Mouse (Mus musculus): ENCODE data around the gene Ubl7. TPM values are rescaled to one million over a fixed set of nuclear protein-coding genes. Genes with fewer than 3 reads are reported as not detected.
A peak's percentile ranks its signal among the peaks of the same experiment; 100 is the strongest.

The Ubl7 gene
- total RNA-seq, 2 experiments from 2014 or later: 84.5 to 91.1 TPM

DNA sequence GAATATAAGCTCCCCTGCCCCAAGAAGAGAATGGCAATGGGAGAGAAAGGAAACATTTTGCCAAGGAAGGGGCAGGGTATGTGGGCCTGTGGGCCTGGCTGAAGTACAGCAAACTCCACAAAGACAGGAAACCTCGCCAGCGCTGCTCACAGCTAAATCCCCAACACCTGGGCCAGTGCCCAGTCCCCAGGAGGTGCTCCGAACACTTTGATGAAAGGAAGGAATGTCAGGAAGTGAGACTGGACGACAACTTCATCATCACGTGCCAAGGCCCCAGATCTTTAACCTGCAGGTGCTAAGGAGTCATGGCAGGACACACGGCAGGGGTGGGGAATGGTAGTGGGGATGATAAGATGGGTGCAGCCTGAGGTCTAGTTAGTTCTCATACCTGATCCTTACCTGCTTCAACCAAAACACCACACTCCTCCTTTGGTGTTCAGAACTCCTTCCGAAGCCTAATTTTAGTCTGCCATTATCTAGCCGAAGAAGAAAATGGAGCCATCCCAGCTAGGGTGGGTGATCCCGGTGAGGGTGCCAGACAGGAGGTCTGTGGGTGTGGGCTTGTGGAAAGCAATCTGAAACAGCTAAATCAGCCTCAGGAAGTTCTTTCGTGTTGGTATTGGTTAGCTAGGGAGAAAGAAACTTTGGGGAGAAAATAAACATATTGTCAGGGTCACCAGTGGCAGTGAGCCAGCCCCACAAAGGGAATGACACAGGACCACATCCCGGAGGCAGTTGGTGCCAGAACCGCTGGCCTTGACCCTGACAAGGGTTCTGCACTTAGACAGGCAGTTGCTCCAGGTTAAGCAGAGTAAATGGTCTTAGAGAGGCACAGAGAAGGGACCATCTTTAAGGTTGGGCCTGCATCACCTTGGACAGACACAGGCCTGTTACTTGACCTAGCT lies 54.8 kb downstream of the Ubl7 start:
- DNase-seq: peak in 1 of 2 experiments; percentile 63

DNA sequence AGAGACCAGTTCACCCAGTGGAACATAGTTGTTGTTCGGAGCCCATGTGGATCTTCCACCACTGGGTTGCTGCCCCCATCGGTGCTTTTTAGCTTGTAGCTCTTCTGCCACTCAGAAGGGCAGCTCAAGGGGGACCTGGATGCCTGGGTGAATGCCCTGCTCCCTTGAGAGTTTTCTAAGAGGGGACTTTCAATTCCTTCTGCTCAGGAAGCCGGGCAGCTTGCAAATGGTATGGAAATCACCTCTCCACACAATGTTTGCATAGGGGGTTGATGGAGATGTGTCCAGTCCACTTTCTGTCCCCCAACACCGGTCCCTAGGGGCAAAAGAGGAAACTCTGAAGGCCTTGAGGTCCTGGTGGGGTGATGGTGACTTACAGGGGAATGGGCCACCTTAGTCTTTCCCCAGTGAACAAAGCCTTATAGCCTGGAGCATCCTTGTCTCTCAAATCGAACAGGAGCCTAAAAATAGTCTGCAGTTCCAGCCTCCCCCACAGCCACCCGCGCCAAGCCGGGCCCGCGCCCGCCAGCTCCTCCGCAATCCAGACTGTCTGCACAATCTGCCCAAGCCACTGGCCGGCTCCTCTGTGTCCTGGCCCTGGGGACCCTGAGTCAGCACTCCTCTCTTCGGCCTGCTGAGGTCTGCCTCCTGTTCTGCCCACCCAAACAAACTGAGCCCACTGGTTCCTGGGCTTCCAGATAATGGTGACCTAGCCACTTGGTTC lies 56.6 kb downstream of the Ubl7 start:
- DNase-seq: peak; percentile 81 to 84

DNA sequence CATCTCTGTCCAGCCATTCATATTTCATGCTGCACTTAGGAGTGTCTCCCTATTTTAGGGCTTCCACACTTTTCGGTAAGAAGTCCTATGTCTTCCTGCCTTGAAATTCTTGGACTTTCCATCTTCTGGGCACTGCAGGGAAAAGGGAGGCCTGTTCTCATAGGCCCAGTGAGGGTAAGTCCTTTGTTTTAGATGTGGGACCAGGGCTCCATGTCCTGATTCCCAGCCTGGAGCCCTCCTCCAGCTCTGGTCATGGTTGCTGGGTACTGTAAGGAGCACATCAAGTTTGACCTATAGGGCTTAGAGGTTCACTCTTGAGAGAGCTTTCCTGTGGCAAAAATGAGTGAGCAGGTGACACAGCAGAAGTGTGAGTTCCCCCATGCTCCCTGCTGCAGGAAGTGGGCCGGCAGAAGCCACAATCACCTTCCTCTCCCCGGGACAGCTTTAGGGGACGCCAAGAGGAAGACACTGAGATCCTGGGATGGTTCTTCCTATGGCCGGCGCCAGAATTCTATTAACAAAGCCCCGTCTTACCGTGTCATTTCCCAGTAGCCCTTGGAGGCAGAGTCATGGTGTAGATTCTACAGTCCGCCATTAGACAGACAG lies 57.5 kb downstream of the Ubl7 start:
- peak; percentile 21 to 65 for DNase-seq

GRCm38 (mm10) chr9:57968783-57969542 lies 58.2 kb downstream of the Ubl7 start:
- DNase-seq: no peak

GRCm38 (mm10) chr9:57969736-57970495 lies 59.1 kb downstream of the Ubl7 start:
- peak; percentile 62 to 88 for DNase-seq

DNA sequence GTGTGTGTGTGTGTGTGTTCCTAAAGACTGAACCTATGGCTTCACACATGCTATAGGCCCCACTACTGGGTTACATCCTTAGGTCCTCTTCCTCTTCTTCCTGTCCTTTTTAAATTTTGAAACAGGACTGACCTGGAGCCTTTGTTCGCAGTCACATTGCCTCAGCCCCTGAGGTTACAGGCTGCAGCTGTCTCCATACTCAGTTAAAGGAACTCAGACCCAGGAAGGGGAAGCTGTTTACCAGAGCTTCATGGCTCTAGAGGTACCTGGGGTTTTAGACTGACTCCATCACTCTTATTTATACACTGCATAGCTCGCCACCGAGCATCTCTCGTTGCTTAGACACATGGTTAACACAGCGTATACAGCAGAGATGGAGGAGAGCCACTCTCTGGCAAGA lies 60.6 kb downstream of the Ubl7 start:
- DNase-seq: no peak

DNA sequence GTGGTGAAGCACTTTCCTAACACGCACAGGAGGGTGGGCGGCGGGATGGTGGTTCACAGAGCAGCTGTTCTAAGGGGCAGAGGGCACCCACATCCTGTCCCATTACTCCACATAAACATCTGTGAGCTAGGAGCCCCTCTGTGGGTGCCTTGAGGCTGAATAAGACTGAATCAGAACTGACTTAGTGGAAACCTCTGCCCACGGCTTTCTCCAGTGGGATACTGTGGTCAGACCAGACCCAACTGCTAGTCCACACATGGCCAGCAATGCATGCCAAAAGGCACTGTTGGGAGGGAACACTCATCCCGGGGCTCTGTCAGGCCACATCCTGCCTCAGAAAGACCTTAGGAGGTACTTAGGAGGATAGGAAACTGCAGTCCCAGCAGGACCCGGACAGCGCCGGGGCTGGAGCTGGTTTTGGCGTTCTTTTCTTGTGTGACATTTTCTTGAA lies 61.4 kb downstream of the Ubl7 start:
- DNase-seq: peak; percentile 53 to 75

- DNase-seq: peak in 1 of 2 experiments; percentile 30
Observed at GRCm38 (mm10) chr9:57972776-57973439, 62.1 kb downstream of the Ubl7 start.

GRCm38 (mm10) chr9:57973440-57974066 lies 62.8 kb downstream of the Ubl7 start:
- DNase-seq: peak in 1 of 2 experiments; percentile 11

DNA sequence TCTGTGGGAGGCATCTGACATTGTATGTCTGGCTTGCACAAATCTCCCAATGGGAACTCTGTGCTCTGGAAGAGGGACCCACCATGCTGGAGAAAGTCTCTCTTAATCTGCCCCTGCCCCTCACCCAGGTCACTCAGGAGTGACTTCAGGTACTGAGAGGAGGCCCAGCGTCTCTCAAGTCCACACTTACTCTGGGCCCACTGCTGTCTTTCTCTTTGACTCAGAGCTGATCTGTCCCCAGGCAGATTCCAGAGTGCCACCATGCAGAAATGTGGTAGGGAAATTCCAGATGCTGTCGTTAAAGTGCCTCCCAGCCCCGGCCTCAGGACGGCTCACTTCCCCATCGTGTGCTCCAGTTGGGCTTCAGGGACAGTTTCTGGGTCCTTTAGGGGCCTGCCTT lies 63.4 kb downstream of the Ubl7 start:
- DNase-seq: no peak

- no peak for DNase-seq
Observed at GRCm38 (mm10) chr9:57975200-57975821, 64.5 kb downstream of the Ubl7 start.

DNA sequence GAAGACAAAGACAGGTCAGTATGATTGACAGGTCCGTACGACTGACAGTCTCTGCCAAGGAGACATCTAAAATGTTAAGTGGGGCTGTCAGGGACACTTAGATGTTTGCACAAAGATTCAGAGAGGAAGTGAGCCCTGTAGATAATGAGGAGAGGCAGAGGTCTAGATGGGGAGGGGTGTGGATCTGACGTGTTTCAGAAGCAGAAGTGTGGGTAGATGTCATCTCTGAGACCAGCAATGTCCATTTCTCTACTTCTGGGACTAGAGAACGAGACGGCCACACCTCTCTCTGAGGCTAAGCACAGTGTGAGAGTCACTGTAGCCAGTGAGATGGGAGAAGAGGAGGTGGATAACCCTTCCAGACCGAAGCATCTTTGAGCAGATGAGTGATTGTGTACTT lies 67.2 kb downstream of the Ubl7 start:
- no peak for DNase-seq

GRCm38 (mm10) chr9:57978858-57979257 lies 68.1 kb downstream of the Ubl7 start:
- DNase-seq: no peak

Other genes with a start within 250 kb of the Ubl7 start
- not detected for gene Cyp1a2, start 227.3 kb upstream of the Ubl7 start, total RNA-seq (2021)
- under 1 TPM; 0.15 to 0.39 TPM for gene Cyp1a1, start 223.1 kb upstream of the Ubl7 start, total RNA-seq (2021)
- gene Edc3, start 202.4 kb upstream of the Ubl7 start, total RNA-seq (2021): 1 to 10 TPM; 4.7 to 6.6 TPM
- gene Clk3, start 145.1 kb upstream of the Ubl7 start, total RNA-seq (2021): 10 to 100 TPM; 21.3 to 29.0 TPM
- gene Arid3b, start 74.2 kb upstream of the Ubl7 start, total RNA-seq (2021): 1 to 10 TPM; 3.7 to 4.9 TPM
- 10 to 100 TPM; 31.7 to 31.8 TPM for gene Sema7a, start 29.1 kb downstream of the Ubl7 start, total RNA-seq (2021)
- not detected for gene Cyp11a1, start 95.4 kb downstream of the Ubl7 start, total RNA-seq (2021)
- gene Stra6, start 152.8 kb downstream of the Ubl7 start, total RNA-seq (2021): under 1 TPM; 0.30 to 0.44 TPM
- gene Ccdc33, start 207.8 kb downstream of the Ubl7 start, total RNA-seq (2021): 1 to 10 TPM in 1 of 2 experiments, not detected in 1; 1.2 TPM